Mouse (Mus musculus): ENCODE measurements around the gene Nol9.

- TF ChIP-seq CTCF (IDR thresholded peaks at IDR 0.05; ENCODE audit: borderline replicate concordance, insufficient read depth, low read length), result no peak
- no peak for TF ChIP-seq POLR2A (IDR thresholded peaks at IDR 0.05; ENCODE audit: low read depth, low read length)
Measured at GRCm38 (mm10) chr4:152079261-152079660, 40.1 kb downstream of the Nol9 start.

All from embryonic fibroblast, embryonic 13.5 days (primary cell).